Mouse (Mus musculus) lung, embryonic 16.5 days (tissue): ENCODE data around the gene Lhx1. TPM values are rescaled to one million over a fixed set of nuclear protein-coding genes. Genes with fewer than 3 reads are reported as not detected.

Source experiments
- ATAC-seq: fragments of 200-750 bp; cut with Nextera tagmentation; 2 replicates; pipeline ENCODE4 v1.8.0; 2017; ENCODE audit warnings: low read depth, mild to moderate bottlenecking, moderate library complexity
- H3K27ac ChIP-seq: fragments of 300-500 bp; sonication (generic); 2 replicates; pipeline ENCODE4 v1.5.1; 2014; ENCODE audit warnings: mild to moderate bottlenecking, control low read depth, low read length
- H3K27me3 ChIP-seq: fragments of 300-500 bp; sonication (generic); 2 replicates; pipeline ENCODE4 v1.6.1; 2014; ENCODE audit warnings: low read depth, low read length, mixed read lengths; ENCODE audit not compliant: control insufficient read depth, insufficient read depth
- H3K36me3 ChIP-seq: fragments of 300-500 bp; sonication (generic); 2 replicates; pipeline ENCODE4 v1.6.1; 2014; ENCODE audit warnings: low read length; ENCODE audit not compliant: control insufficient read depth, insufficient read depth
- H3K4me1 ChIP-seq: fragments of 300-500 bp; sonication (generic); replicated peaks from 2 replicates; pipeline ENCODE4 v1.6.1; 2014; ENCODE audit warnings: low read length, mixed read lengths; ENCODE audit not compliant: control insufficient read depth, insufficient read depth
- H3K4me2 ChIP-seq: fragments of 300-500 bp; sonication (generic); 2 replicates; pipeline ENCODE4 v1.6.1; 2014; ENCODE audit warnings: low read depth, low read length, control low read depth
- H3K4me3 ChIP-seq: fragments of 300-500 bp; sonication (generic); 2 replicates; pipeline ENCODE4 v1.5.1; 2014; ENCODE audit warnings: mild to moderate bottlenecking, low read length, control low read depth
- H3K9ac ChIP-seq: fragments of 300-500 bp; sonication (generic); 2 replicates; pipeline ENCODE4 v1.6.1; 2014; ENCODE audit warnings: low read length, control low read depth
- H3K9me3 ChIP-seq: fragments of 300-500 bp; sonication (generic); 2 replicates; pipeline ENCODE4 v1.6.1; 2016; ENCODE audit warnings: low read length; ENCODE audit not compliant: control insufficient read depth
- WGBS: fragments of 180-500 bp; shearing (Covaris S2); extraction: QIAGEN DNeasy Blood & Tissue Kit; methylation state at CpG from one replicate; pipeline ENCODE4 v1.1.7; 2014; 5-methylcytosine and 5-hydroxymethylcytosine counted together
- polyA plus RNA-seq: library from polyadenylated mRNA; unstranded; fragments of >200 nt; fragmentation: Nextera tagmentation; extraction: Ambion mirVana; gene quantifications from 2 replicates; pipeline ENCODE4 v1.2.1, GENCODE M21; 2015

The Lhx1 gene
- polyA plus RNA-seq, 1 experiment from 2014 or later = not detected

DNA sequence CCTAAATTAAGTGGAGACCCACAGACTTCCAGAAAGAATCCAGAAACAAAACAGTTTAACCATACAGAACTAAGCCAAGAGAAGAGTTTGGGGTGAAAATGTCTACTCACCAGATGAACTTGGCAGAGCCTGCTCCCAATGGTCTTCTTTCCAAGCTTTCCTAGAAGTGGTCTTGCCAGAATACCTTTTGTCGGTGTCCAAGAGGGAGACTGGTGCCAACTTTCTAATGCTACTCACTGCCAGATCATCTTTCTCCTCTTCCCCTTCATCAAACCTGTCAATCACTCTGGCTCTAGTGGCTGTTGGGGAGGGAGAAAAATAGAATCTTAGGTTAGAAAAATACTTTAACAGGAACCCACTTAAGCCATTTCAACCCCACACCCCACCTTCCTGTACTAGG lies 13.3 kb downstream of the Lhx1 start:
- 68% methylated on average over 1 of the region's 1 CpGs for WGBS

DNA sequence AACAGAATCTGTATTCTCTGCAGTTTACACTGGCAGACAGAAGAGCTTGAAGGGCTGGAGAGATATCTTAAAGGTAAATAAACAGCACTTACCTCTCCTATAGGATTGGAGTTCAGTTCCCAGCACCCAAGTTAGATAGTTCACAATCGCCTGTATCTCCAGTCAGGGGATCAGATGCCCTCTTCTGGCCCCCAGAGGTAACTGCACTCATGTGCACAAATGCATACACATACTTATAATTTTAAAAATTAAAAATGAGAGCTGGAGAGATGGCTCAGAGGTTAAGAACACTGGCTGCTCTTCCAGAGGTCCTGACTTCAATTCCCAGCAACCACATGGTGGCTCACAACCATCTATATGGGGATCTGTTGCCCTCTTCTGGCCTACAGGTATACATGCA lies 21.0 kb downstream of the Lhx1 start:
- Histone ChIP-seq H3K4me2 (no peak overlapping the region), H3K27ac (no peak overlapping the region), H3K36me3 (peaks cover 11% of the 10 kb centered on the region), H3K9ac (no peak overlapping the region), H3K27me3 (no peaks in the 10 kb centered on the region), H3K4me1 (no peaks in the 10 kb centered on the region), H3K4me3 (no peak overlapping the region), H3K9me3 (peaks cover 4% of the 10 kb centered on the region; the same call in 1 of the 2 replicates)
- ATAC-seq = no peak
- WGBS = 94% methylated on average over 1 of the region's 1 CpGs

More for the DNA sequence above, 13.3 kb downstream of the Lhx1 start:
- Histone ChIP-seq H3K27ac (no peak overlapping the region), H3K9me3 (no peaks in the 10 kb centered on the region), H3K36me3 (peaks cover 6% of the 10 kb centered on the region), H3K27me3 (peaks cover 28% of the 10 kb centered on the region), H3K4me3 (no peak overlapping the region), H3K4me2 (peak overlapping the region; percentile 75; the same call in 1 of the 2 replicates), H3K4me1 (peaks cover 8% of the 10 kb centered on the region; the same call in 1 of the 2 replicates), H3K9ac (no peak overlapping the region)
- no peak for ATAC-seq

DNA sequence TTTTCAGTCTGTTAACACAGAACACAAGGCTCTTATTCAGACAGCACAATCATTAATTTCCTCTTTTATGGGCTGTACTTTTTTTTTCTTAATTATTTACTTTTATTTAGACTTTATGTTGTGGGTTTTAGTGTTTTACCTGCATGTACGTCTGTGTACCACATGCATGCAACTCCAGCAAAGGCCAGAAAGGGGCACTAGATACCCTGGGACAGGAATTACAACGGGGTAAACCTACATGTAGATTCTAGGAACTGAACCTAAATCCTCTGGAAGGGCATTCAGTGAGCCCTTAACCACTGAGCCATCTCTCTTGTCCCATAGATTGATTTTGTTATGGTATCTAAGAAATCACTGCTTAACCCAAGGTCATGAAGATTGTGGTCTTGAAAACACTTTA lies 27.4 kb downstream of the Lhx1 start:
- Histone ChIP-seq H3K9me3 (no peaks in the 10 kb centered on the region), H3K4me3 (no peak overlapping the region), H3K4me2 (no peak overlapping the region), H3K36me3 (peaks cover 2% of the 10 kb centered on the region; the same call in 1 of the 2 replicates), H3K27me3 (no peaks in the 10 kb centered on the region), H3K9ac (no peak overlapping the region), H3K27ac (no peak overlapping the region), H3K4me1 (no peaks in the 10 kb centered on the region)
- WGBS = 58% methylated on average over 2 of the region's 2 CpGs
- ATAC-seq = no peak

DNA sequence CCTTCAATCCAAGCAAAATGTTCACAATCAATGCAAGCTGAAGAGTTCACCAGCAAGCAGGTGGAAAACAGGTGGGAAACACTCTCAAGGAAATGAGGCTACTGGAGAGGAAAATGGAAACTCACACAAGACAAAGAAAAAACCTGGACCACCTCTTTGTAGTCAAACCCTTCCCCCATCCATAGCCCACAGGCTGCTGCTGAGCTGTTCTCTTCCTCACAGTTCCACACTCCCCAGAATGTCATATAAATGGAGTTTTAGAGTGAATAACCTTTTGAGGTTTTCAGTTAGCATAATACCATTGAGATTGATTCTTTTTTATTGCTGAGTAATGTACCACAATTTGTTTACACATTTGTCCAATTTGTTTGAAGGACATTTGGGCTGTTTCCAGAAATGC lies 28.4 kb downstream of the Lhx1 start:
- Histone ChIP-seq H3K9ac (no peak overlapping the region), H3K4me3 (no peak overlapping the region), H3K4me1 (no peaks in the 10 kb centered on the region), H3K9me3 (no peaks in the 10 kb centered on the region), H3K27ac (no peak overlapping the region), H3K4me2 (no peak overlapping the region), H3K27me3 (no peaks in the 10 kb centered on the region), H3K36me3 (peaks cover 2% of the 10 kb centered on the region; the same call in 1 of the 2 replicates)
- ATAC-seq = no peak

DNA sequence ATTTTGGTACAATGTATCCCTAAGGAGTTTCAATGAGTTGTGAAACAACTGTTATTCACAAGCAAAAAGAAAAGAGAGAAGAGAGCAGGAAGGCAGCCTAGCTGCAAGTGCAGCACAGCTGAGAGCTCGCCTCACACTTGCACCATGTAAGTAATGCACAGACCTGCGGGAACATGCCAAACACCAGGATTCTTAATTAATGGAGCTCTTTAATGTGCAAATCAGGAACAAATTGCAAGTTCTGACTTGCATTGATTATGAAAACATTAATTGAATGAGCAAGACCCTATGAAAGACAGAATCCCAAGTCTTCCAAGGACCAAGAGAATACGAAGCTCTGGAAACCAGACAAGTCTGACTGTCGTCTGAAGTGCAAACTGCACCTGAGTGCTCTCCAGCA lies 29.6 kb downstream of the Lhx1 start:
- no peak overlapping the region for H3K4me3 ChIP-seq

DNA sequence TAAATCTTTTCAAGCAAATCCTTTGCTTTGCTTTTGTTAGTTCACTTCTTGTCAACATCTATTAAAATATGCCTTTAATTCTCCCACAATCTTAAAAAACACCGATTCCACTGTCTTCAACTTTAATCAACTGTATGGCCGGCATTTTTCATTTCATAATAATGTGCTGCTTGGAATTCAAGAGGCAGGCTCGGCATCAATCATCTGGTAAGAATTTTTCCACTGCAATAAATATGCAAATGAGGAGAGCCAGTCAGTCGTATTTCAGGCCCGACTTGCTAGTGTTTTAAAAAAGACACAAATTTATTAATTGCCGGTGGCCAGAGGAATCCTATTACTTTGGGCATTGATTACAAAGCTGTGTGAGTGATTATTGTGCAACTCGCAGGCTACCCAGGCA lies 43.7 kb downstream of the Lhx1 start:
- Histone ChIP-seq H3K4me1 (peaks cover 6% of the 10 kb centered on the region), H3K4me3 (no peak overlapping the region), H3K36me3 (no peaks in the 10 kb centered on the region), H3K27ac (no peak overlapping the region), H3K9me3 (no peaks in the 10 kb centered on the region), H3K27me3 (no peaks in the 10 kb centered on the region), H3K9ac (no peak overlapping the region), H3K4me2 (no peak overlapping the region)
- 65% methylated on average over 7 of the region's 7 CpGs for WGBS
- ATAC-seq = no peak

More for the DNA sequence above, 29.6 kb downstream of the Lhx1 start:
- H3K4me2 ChIP-seq = no peak overlapping the region
- no peak overlapping the region for H3K27ac ChIP-seq
- no peaks in the 10 kb centered on the region for H3K27me3 ChIP-seq
- H3K36me3 ChIP-seq = peaks cover 4% of the 10 kb centered on the region; the same call in 1 of the 2 replicates
- H3K9me3 ChIP-seq = no peaks in the 10 kb centered on the region
- H3K4me1 ChIP-seq = no peaks in the 10 kb centered on the region
- no peak overlapping the region for H3K9ac ChIP-seq
- ATAC-seq = no peak
- WGBS = 75% methylated on average over 4 of the region's 4 CpGs

DNA sequence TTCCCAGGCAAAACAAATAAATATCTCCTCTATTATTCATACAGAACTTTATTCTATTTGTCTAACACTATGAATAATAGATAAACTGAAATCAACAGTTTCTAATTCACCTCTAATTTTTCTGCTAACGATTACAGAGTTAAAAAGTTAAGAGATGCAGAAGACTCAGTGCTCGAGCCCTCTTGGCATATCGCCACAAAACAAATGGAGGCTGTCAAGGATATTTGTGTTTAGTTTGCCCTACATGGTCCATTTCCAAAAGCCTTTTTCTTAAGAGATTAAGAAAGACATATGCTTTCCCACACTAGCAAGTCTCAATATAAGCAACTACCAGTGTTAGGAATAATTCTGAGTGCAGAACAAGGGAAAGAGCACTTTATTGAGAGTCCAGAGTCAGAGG lies 44.9 kb downstream of the Lhx1 start:
- no peaks in the 10 kb centered on the region for H3K9me3 ChIP-seq
- ATAC-seq = no peak
- WGBS = 35% methylated on average over 3 of the region's 3 CpGs
- H3K36me3 ChIP-seq = no peaks in the 10 kb centered on the region
- no peak overlapping the region for H3K27ac ChIP-seq
- H3K9ac ChIP-seq = no peak overlapping the region
- peaks cover 6% of the 10 kb centered on the region for H3K4me1 ChIP-seq
- no peak overlapping the region for H3K4me3 ChIP-seq
- H3K27me3 ChIP-seq = no peaks in the 10 kb centered on the region
- no peak overlapping the region for H3K4me2 ChIP-seq

DNA sequence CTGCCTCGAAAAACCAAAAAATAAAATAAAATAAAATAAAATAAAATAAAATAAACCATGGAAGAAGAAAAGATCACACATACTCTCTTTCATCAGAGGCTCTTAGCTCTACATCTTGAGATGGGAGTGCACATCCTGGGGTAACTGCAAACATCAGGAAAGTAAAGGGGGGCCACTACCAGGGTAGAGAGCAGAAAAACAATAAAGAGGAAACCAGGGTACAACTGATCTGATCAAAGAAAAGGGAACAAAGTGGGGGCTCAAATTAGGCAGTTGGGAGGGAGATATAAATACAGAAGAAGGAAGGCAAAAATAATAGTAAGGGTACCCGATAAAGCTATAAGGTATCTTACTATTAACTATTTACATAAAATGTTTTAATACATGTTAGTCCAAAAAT lies 48.7 kb downstream of the Lhx1 start:
- Histone ChIP-seq H3K27me3 (no peaks in the 10 kb centered on the region), H3K36me3 (peaks cover 4% of the 10 kb centered on the region; the same call in 1 of the 2 replicates), H3K9ac (no peak overlapping the region), H3K4me2 (no peak overlapping the region), H3K4me1 (peaks cover 6% of the 10 kb centered on the region), H3K27ac (no peak overlapping the region), H3K4me3 (no peak overlapping the region), H3K9me3 (no peaks in the 10 kb centered on the region)
- WGBS = 90% methylated on average over 2 of the region's 2 CpGs
- ATAC-seq = no peak

DNA sequence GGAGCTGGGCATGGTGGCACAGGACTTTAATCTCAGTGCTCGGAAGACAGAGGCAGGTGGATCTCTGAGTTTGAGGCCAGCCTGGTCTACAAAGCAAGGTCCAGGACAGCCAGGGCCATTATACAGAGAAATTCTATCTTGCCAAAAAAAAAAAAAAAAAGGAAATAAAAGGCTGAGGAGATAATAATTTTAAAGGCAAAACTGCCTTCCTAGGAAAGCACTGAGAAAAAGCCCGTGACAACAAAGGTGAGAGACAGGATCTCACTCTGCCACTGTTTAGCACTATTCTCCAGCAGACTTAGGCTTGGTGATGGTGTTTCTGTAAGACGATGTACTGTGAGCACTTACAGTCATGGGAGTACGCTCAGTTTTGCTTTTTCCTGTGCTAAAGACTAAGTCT lies 49.3 kb downstream of the Lhx1 start:
- Histone ChIP-seq H3K36me3 (peaks cover 4% of the 10 kb centered on the region; the same call in 1 of the 2 replicates), H3K4me2 (no peak overlapping the region), H3K9me3 (no peaks in the 10 kb centered on the region), H3K27ac (no peak overlapping the region), H3K27me3 (no peaks in the 10 kb centered on the region), H3K4me3 (no peak overlapping the region), H3K4me1 (peaks cover 4% of the 10 kb centered on the region; the same call in 1 of the 2 replicates), H3K9ac (no peak overlapping the region)
- WGBS = 94% methylated on average over 4 of the region's 4 CpGs
- ATAC-seq = no peak
